Mouse (Mus musculus) retina, postnatal 7 days (tissue): ENCODE data around the gene Abhd12.
A peak's percentile ranks its signal among the peaks of the same experiment; 100 is the strongest.

ENCODE experiments used
- DNase-seq: peaks from one replicate; pipeline ENCODE4 v3.0.0-alpha.2; 2012; ENCODE audit warnings: low read depth, low spot score

Gene Abhd12

DNA sequence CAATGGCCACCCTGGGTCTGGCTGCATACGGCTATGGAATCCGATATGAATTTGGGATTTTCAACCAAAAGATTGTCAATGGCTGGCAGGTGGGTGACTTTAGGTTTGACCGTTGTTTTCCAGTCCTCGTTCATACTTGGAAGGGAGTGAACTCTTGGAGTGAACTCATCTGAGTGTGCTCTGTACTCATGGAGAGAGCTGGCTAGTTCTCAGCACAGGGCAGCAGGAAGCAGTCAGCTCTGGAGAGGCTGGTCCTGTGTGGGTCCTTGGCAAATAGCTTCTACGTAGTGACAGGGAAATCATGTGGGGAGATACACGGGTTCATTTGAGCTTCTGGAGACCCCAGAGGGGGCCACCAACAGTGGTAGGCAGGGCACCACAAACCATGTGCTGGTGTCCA is 95.7 kb downstream of the Abhd12 start:
- DNase-seq: no peak

DNA sequence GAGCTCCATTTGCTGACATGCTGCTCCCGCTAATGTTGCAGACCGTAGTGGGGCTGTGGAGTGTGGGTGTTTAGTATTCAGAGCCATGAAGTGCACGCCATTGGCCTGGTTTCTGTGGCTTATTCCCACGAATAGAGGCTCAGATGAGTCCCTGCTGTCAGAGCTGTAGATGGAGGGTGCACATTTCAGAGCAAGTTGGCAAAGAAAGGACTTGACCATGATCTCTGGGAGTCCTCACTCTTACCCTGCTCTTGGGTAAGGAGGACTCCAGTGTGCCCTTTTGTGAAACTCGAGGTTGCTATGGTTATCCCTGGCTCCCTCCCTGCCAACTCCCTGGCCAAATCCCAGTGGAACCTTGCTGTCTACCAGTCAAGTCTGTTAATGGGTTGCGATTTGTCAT is 96.2 kb downstream of the Abhd12 start:
- DNase-seq: no peak

DNA sequence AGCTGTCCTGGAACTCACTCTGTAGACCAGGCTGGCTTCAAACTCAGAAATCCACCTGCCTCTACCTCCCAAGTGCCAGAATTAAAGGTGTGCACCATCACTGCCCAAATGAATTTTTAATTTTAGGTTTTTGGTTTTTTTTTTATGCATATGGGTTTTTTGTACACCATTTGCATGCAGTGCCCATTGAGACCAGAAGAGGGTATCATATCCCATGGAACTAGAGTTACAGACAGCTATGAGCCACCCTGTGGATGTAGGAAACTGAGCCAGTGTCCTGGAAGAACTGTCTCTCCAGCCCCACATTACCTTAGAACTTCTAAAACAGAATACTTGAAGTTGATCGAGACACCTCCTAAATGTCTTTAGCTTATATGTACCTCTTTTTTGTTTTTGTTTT is 101.5 kb downstream of the Abhd12 start:
- DNase-seq: no peak

DNA sequence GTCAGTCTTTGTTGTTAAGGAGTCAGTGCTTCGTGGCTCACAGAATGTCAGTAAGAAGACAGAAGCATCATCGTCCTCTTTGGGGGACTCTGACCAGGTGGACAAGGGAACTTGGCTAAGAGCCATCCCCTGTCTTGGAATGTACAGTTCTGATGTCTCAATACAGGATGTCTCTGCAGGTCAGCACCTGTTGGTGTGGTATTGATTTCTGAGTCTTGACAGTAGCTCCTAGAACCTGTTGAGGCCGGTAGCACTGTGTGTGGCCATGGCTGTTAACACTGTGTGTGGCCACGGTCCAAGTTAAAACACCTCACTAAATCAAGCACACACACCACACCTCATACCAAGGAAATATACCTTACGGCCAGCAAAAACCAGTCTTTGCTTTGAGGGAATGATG is 103.9 kb downstream of the Abhd12 start:
- no peak for DNase-seq

DNA sequence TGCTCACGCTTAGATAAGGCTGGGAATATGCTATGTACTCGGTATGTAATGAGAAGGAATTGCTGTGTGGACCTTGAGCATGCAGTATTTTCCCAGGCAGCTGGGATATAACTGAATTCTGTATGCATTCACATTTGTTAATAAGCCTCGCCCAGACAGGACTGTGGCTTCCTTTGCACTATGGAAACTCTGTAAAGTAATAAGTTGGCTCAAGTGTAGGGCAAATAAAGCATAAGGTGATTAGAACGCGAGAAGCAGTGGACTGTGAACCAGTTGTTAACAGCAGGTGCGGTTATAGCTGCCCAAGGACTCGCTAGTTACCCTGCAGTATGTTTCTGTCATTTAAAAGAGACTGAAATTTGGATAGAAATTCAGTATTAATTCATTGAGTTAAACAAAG is 106.5 kb downstream of the Abhd12 start:
- no peak for DNase-seq

DNA sequence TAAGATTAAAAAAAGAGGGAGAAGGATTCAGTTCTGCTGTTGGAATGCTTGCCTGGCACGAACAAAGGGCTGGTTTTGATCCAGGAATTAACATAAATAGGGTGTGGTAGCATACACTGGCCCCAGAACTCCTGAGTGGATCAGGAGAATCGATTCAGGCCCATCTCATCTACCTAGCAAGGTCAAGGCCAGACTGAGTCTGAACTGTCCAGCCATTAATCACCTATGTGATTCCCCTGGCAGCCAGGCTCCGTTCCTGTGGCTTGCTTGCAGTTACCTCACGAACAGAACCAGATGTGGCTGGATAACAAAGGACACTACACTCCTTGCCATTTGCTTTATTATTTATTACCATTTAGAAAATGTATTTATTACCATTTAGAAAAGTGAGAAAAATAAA is 111.2 kb downstream of the Abhd12 start:
- no peak for DNase-seq

DNA sequence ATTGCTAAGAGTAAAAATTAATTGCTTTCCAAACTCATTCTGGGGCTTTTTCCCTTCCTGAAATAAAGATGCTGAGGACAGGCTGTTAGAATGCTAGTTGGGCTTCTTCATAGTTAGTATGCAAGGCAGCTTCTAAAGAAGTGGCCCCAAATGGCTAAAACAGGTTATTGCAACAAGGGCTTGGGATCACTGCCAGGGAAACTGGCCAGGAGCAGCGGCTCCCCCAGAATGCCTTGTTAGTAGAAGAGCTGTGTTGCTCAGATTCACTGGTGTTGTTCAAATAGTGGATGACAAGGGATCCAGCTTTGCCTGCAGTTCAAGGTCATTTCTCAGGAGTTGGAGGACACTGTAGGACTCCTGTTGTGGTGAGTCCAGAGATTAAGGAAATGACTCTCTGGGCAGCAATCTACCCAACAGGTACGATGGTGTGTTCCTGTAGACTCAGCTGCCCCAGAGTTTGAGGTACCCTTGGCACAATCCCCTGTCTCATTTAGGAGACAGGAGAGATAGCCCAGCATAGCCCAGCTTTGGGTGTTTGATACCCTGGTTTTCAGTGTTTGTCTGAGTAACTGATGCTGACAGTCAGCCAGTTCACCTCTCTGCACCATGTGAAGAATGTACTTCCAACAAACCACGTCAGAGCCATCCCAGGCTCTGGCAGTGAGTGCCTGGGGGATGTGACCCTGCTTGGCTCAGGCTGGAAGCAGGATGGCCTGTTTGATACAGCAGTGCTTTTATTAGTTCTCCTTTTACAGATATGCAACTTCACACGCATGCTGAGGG is 115.6 kb downstream of the Abhd12 start:
- no peak for DNase-seq

DNA sequence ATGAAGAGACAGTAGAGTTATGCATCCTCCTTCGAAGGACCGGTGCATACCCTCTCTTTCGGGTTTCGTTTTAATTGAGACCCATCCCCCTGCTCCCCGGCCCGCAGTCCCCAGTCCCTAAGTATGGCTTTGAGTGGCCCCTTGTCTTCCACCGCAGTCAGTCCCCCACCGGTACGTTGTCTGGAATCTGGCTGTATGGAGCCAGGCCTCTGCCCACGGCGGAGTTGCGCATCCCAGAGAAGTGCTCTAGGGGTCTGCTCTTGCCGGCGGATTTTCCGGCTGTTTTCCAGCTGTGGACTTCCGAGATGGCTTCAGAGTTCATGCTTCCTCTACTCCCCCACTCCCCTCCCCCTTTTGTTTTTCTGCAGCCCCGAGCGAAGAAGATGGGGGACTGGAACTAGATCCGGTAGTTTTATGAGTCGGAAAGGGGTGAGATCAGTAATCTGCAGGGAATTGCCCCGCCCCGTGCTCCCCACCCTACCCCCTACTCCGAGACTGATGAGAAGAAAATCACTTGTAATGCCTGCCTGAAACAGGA is 117.2 kb downstream of the Abhd12 start:
- DNase-seq: no peak

DNA sequence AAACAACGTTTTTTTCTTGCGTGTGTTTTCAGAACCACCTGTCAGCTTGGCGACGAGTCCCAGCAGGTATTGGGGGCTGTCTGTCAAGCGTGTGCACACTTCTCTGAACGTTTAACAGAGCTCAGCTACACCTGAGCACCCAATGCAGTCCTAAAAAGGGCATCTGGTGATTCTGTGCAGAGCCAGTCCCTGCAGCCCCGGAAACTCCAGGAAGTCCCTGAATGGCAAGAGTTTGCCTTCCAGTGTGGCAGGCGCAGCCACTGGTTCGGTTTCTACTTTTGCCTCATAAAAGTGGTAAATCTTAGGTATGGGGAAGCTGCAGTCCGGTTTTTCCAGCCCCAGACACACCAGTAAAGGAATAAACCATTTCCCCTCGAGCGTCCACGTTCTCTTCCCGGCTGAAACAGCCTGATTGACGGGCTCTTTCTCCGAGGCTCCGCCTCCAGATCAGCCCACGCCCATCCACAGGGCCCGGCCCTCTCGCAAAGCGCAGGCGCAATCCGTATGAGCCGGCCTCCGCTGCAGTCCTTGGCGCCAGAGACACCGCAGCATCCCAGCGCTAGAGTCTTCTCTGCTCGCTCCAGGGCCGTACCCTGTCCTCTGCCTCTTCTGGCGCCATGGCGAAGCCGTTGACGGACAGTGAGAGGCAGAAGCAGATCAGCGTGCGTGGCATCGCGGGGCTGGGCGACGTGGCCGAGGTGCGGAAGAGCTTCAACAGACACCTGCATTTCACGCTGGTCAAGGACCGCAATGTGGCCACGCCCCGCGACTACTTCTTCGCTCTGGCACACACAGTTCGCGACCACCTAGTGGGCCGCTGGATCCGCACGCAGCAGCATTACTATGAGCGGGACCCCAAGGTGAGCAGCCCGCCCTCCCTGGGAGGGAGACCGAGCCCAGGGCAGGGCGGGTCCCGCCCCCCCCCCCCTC is 118.0 kb downstream of the Abhd12 start, which contains the start of gene Pygb:
Gene Pygb, plus strand, starts transcription at position 485 of the 930 bp plus-strand sequence.
- peak; percentile 84 for DNase-seq

DNA sequence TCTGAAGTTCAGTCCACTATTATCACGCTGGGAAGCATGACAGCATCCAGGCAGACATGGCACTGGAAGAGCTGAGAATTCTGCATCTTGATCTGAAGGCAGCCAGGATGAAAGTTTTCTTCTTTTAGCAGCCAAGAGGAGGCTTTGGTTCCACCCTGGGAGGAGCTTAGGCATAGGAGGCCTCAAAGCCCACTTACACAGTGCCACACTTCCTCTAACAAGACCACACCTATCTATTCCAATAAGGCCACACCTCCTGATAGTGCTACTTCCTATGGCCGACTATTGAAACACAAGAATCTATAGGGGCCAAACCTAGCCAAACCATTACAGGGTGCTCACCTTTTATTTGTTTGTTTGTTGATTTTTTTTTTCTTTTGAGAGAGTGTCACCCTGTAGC is 121.7 kb downstream of the Abhd12 start:
- no peak for DNase-seq
